Mouse (Mus musculus) thymus, adult 2 months (tissue): ENCODE results near the gene Ap3b1.

ENCODE experiments used
- CTCF ChIP-seq: fragments of 200-500 bp; IDR thresholded peaks from 2 replicates; pipeline ENCODE4 v1.5.1; 2012; ENCODE audit warnings: mild to moderate bottlenecking, control low read depth, low read length, moderate library complexity, borderline replicate concordance; ENCODE audit not compliant: control insufficient read depth, poor library complexity, insufficient read depth; ENCODE audit errors: extremely low read depth
- POLR2A ChIP-seq: fragments of 200-500 bp; IDR thresholded peaks from 2 replicates; pipeline ENCODE4 v1.6.1; 2012; ENCODE audit warnings: mild to moderate bottlenecking, low read length, control low read depth, moderate library complexity; ENCODE audit not compliant: control insufficient read depth, poor library complexity, insufficient read depth; ENCODE audit errors: extremely low read depth

DNA sequence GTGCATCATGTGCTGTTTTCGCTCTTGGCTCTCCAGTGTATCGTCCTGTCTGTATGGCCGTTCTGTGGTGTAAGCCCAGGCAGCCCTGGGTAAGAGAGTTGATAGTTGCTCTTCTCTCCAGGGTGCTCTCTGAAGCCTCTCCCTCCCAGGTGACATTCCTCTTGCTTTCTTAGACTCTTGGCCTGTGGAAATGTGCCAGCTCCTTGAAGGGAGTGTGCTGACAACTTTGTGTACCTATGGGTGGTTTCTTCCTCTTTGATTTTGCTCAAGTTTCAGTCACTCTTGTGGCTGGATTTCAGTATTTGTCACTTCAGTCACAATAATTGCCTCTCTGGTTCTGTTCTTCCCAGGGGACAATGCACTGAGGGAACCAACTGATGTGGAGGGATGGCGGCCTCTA lies 20.2 kb downstream of the Ap3b1 start:
- TF ChIP-seq CTCF = no peak
- TF ChIP-seq POLR2A = no peak
